Mouse (Mus musculus): ENCODE measurements around the gene Twsg1. TPM values are rescaled to one million over a fixed set of nuclear protein-coding genes. Genes with fewer than 3 reads are reported as not detected.

Gene Twsg1
- polyA plus RNA-seq, 1 experiment from 2014 or later = 51.2 TPM

GRCm38 (mm10) chr17:65884691-65885397 lies 66.2 kb downstream of the Twsg1 start:
- H3K9ac ChIP-seq = peak overlapping the region; percentile 77
- peaks cover 39% of the 10 kb centered on the region for H3K4me1 ChIP-seq (replicated peaks)
- under 1% methylated on average over 52 of the region's 67 CpGs for WGBS
- no peaks in the 10 kb centered on the region for H3K27me3 ChIP-seq
- no peaks in the 10 kb centered on the region for H3K36me3 ChIP-seq
- H3K27ac ChIP-seq (replicated peaks) = peak overlapping the region; percentile 97
- H3K4me3 ChIP-seq = peak overlapping the region; percentile 82
- peak overlapping the region; percentile 97 for H3K4me2 ChIP-seq
- ATAC-seq (ENCODE audit: low FRiP score, low read depth) = peak; percentile 99
- no peaks in the 10 kb centered on the region for H3K9me3 ChIP-seq

- peak overlapping the region; percentile 77 for H3K9ac ChIP-seq
- no peaks in the 10 kb centered on the region for H3K36me3 ChIP-seq
- peaks cover 39% of the 10 kb centered on the region for H3K4me1 ChIP-seq (replicated peaks)
- peak overlapping the region; percentile 97 for H3K27ac ChIP-seq (replicated peaks)
- H3K4me2 ChIP-seq = peak overlapping the region; percentile 79
- H3K9me3 ChIP-seq = no peaks in the 10 kb centered on the region
- H3K4me3 ChIP-seq = peak overlapping the region; percentile 82
- H3K27me3 ChIP-seq = no peaks in the 10 kb centered on the region
- WGBS = under 1% methylated on average over 44 of the region's 56 CpGs
- no peak; the same call in 1 of the 2 replicates for ATAC-seq (ENCODE audit: low FRiP score, low read depth)
Measured at GRCm38 (mm10) chr17:65884061-65884669, 66.9 kb downstream of the Twsg1 start.

GRCm38 (mm10) chr17:65877026-65877425 lies 74.0 kb downstream of the Twsg1 start:
- ATAC-seq (ENCODE audit: low FRiP score, low read depth) = no peak
- H3K9ac ChIP-seq = no peak overlapping the region
- no peak overlapping the region for H3K27ac ChIP-seq (replicated peaks)
- no peak overlapping the region for H3K4me2 ChIP-seq
- no peaks in the 10 kb centered on the region for H3K27me3 ChIP-seq
- WGBS = 77% methylated on average over 6 of the region's 6 CpGs
- peaks cover 14% of the 10 kb centered on the region for H3K4me1 ChIP-seq (replicated peaks)
- H3K36me3 ChIP-seq = no peaks in the 10 kb centered on the region
- H3K4me3 ChIP-seq = no peak overlapping the region
- H3K9me3 ChIP-seq = no peaks in the 10 kb centered on the region

DNA sequence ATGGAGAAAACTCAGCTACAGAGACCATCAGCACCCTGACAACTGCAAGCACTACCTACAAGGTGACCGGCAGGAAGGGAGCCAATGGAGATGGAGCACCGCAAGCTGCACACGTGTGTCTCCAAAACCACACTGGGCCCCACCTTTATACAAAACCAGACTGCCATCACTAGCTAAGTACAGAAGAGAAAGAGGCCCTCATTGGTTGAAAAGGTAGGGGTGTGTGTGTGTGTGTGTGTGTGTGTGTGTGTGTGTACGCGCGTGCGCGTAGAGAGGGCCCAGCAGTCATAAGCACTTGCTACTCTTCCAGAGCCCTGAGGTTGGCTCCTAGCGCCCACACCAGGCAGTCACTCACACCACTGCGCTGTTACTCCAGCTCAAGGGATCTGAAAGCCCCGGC lies 77.2 kb downstream of the Twsg1 start:
- WGBS = 93% methylated on average over 11 of the region's 11 CpGs
- Histone ChIP-seq H3K9me3 (no peaks in the 10 kb centered on the region), H3K4me3 (no peak overlapping the region), H3K27me3 (no peaks in the 10 kb centered on the region), H3K36me3 (no peaks in the 10 kb centered on the region), H3K27ac (replicated peaks) (no peak overlapping the region), H3K4me1 (replicated peaks) (peaks cover 17% of the 10 kb centered on the region), H3K4me2 (no peak overlapping the region), H3K9ac (no peak overlapping the region)
- no peak for ATAC-seq (ENCODE audit: low FRiP score, low read depth)

GRCm38 (mm10) chr17:65873156-65873555 lies 77.9 kb downstream of the Twsg1 start:
- no peaks in the 10 kb centered on the region for H3K9me3 ChIP-seq
- H3K27ac ChIP-seq (replicated peaks) = no peak overlapping the region
- WGBS = 82% methylated on average over 4 of the region's 4 CpGs

GRCm38 (mm10) chr17:65872652-65873051 lies 78.4 kb downstream of the Twsg1 start:
- no peak overlapping the region for H3K4me2 ChIP-seq
- H3K4me1 ChIP-seq (replicated peaks) = peaks cover 17% of the 10 kb centered on the region
- 37% methylated on average over 6 of the region's 6 CpGs for WGBS
- no peaks in the 10 kb centered on the region for H3K27me3 ChIP-seq
- no peak overlapping the region; the same call in 1 of the 2 replicates for H3K9ac ChIP-seq
- no peak overlapping the region for H3K4me3 ChIP-seq
- ATAC-seq (ENCODE audit: low FRiP score, low read depth) = no peak
- no peaks in the 10 kb centered on the region for H3K36me3 ChIP-seq
- H3K9me3 ChIP-seq = no peaks in the 10 kb centered on the region
- H3K27ac ChIP-seq (replicated peaks) = no peak overlapping the region

More at GRCm38 (mm10) chr17:65873156-65873555, 77.9 kb downstream of the Twsg1 start:
- no peak overlapping the region for H3K4me3 ChIP-seq
- no peak overlapping the region for H3K9ac ChIP-seq
- H3K4me2 ChIP-seq = no peak overlapping the region
- no peaks in the 10 kb centered on the region for H3K27me3 ChIP-seq
- peaks cover 17% of the 10 kb centered on the region for H3K4me1 ChIP-seq (replicated peaks)
- no peaks in the 10 kb centered on the region for H3K36me3 ChIP-seq
- no peak for ATAC-seq (ENCODE audit: low FRiP score, low read depth)

- H3K27me3 ChIP-seq = no peaks in the 10 kb centered on the region
- no peak for ATAC-seq (ENCODE audit: low FRiP score, low read depth)
- H3K9ac ChIP-seq = no peak overlapping the region
- no peak overlapping the region for H3K4me3 ChIP-seq
- no peak overlapping the region for H3K4me2 ChIP-seq
- H3K9me3 ChIP-seq = no peaks in the 10 kb centered on the region
- H3K4me1 ChIP-seq (replicated peaks) = peaks cover 17% of the 10 kb centered on the region
- peaks cover 1% of the 10 kb centered on the region; the same call in 1 of the 2 replicates for H3K36me3 ChIP-seq
- WGBS = 74% methylated on average over 6 of the region's 6 CpGs
- H3K27ac ChIP-seq (replicated peaks) = no peak overlapping the region
Measured at GRCm38 (mm10) chr17:65872051-65872450, 79.0 kb downstream of the Twsg1 start.

Other genes with a start within 250 kb of the Twsg1 start
- 65.2 and 72.8 TPM in 2 replicates for gene Rab31, start 178.5 kb downstream of the Twsg1 start, polyA plus RNA-seq (2015; fragmentation: Nextera tagmentation; extraction: Ambion mirVana)
- gene Ppp4r1, start 168.7 kb downstream of the Twsg1 start, polyA plus RNA-seq (2015; fragmentation: Nextera tagmentation; extraction: Ambion mirVana) = 44.1 and 44.6 TPM in 2 replicates
- gene Ralbp1, start 65.4 kb downstream of the Twsg1 start, polyA plus RNA-seq (2015; fragmentation: Nextera tagmentation; extraction: Ambion mirVana) = 58.0 and 62.9 TPM in 2 replicates
- 154 TPM in 2 replicates for gene Ankrd12, start 125.9 kb upstream of the Twsg1 start, polyA plus RNA-seq (2015; fragmentation: Nextera tagmentation; extraction: Ambion mirVana)
- gene Ndufv2, start 150.3 kb upstream of the Twsg1 start, polyA plus RNA-seq (2015; fragmentation: Nextera tagmentation; extraction: Ambion mirVana) = 375 and 385 TPM in 2 replicates
- 43.6 and 47.9 TPM in 2 replicates for gene Washc1, start 160.3 kb upstream of the Twsg1 start, polyA plus RNA-seq (2015; fragmentation: Nextera tagmentation; extraction: Ambion mirVana)
- gene Ddx11, start 172.3 kb upstream of the Twsg1 start, polyA plus RNA-seq (2015; fragmentation: Nextera tagmentation; extraction: Ambion mirVana) = 6.9 and 7.3 TPM in 2 replicates

All from hindbrain, embryonic 15.5 days (tissue).